Mouse (Mus musculus) megakaryocyte progenitor cell, adult 5-6 weeks (primary cell): ENCODE measurements around the gene Wwox. TPM values are rescaled to one million over a fixed set of nuclear protein-coding genes. Genes with fewer than 3 reads are reported as not detected.

Experiments used
- ATAC-seq: replicated peaks from 2 replicates; pipeline ENCODE4 v1.8.0; 2016; ENCODE audit warnings: mild to moderate bottlenecking, moderate TSS enrichment, inconsistent platforms; ENCODE audit not compliant: poor library complexity
- total RNA-seq, 2 experiments: library from RNA; stranded (forward) in 1 of 2; stranded (reverse) in 1 of 2; fragments of 157-497, 149-512 nt in 1 of 2; fragments of 200-1000 nt in 1 of 2; gene quantifications; 2 replicates each; pipeline versions ENCODE4 v1.2.3 to v1.2.4; 2015 to 2017

The Wwox gene
- total RNA-seq, 2 experiments from 2014 or later = 11.2 to 11.3 TPM

DNA sequence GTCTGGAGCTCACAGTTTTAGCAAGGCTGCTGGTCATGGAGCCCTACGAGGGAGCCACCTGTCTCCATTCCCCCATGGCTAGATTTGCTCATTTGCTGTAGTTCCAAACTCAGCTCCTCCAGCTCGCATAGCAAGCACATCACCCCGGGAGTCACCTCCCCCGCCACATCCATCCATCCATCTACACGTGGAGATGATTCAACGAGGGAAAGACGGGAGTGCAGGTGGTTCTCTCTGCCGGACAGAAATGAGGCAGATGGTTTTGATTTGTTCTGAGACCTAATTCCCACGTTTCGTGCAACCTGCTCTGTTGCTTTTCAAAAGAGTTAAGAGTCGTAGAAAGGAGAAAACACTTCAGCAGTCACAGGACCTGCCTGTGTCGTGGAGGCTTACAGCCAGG, 920.2 kb downstream of the Wwox start:
- no peak for ATAC-seq

DNA sequence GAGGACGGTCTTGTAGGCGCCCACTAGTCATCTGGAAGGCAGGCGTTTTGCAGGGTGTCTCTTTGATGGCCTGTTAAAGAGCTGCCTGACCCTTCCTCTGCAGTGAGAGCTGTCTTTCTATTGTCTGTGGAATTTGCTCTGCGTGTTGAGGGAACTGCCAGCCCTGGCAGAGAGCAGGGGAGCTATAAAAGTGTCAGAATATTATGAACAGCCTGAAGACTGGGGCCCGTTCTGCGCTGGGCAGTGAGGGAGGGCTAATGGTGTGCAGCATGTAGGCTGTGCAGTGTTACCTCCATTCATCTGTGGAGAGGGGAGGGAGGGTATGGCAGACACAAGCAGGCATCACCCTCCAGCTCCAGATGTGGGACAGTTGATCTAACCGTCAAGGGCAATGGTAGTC, 923.1 kb downstream of the Wwox start:
- no peak for ATAC-seq

DNA sequence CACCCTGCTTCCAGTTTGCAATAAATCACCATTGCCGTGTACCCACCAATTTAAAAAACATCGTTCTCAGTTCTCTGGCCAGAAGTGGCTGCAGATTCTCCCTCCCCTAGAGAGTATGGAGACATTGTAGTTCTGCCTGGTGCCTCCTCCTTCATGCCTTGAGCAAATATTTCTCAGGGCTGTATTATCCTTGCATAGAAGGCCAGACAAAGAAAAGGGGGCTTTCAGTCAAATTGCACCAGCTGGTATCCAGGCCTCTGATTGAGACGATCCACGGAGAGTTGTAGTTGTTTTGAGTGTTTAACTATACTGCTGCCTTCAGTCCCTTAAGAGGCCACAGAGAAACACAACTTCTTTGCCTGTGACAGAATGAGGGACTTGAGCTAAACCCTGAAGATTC, 935.5 kb downstream of the Wwox start:
- ATAC-seq = no peak

DNA sequence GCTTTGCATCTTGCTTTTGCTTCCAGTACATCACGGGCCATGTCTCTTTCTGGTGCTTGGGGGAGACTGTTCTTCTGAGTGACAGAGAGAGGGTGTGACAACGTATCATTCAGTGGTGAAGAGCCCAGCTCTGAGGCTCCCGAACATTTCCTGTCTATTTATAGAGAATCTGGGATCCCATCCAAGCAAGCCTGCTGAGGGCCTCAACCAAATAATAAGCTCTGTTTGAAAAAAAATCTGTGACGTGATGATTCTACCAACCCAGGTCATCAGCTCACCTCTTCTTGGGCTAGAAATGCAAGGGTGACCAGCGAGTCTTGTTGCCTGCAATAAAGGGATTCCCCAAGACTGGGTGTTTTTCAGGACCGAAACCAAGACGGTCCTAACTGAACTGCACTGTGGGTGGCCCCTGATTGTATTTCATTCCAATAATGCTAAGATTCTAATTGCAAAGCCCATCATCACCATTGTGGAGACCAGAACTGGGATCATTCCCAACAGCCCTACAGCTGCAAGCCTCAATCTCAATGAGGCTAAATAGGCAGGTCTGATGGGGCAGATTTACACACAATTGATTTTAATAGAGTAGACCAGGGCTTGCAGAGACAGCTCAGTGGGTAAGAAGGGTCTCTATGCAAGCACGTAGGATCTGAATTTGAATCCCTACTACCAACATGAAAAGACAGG, 936.0 kb downstream of the Wwox start:
- no peak for ATAC-seq

DNA sequence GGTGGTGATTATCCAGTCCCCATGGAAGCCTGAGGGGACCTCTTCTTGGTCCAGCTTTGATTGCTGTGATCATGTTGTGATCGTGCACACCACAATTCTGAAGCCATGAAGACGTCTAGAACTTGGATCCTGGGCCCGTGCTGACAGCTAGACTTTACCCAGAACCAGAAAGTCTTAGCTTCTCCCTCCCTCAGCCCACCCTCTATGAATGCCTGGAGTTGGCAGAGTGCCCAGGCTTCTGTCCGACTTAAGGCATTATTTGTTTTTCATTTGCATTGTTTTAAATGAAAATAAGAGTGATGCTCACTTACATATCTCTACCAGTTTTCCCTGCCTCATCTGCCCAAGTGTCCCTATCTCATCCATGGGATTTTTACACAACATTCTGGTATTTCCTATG, 937.9 kb downstream of the Wwox start:
- ATAC-seq = no peak

DNA sequence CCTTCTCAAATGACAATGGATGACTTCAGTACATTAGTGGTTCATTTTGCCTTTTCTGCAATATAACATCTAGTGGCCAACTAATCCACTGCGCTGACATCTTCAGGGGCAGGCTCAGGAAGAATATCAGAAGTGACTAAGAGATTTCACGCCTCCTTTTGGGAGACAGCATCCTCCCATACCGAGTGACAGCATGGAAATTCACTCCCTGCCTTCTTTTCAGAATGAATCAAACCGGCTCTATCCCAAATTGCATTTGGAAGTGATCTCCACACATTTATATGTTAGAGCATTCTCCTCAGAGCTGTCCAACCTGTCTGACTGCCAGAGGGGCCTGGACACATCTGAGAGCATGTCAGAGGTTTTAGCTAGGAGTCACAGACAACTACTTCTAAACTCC, 940.6 kb downstream of the Wwox start:
- ATAC-seq = no peak

DNA sequence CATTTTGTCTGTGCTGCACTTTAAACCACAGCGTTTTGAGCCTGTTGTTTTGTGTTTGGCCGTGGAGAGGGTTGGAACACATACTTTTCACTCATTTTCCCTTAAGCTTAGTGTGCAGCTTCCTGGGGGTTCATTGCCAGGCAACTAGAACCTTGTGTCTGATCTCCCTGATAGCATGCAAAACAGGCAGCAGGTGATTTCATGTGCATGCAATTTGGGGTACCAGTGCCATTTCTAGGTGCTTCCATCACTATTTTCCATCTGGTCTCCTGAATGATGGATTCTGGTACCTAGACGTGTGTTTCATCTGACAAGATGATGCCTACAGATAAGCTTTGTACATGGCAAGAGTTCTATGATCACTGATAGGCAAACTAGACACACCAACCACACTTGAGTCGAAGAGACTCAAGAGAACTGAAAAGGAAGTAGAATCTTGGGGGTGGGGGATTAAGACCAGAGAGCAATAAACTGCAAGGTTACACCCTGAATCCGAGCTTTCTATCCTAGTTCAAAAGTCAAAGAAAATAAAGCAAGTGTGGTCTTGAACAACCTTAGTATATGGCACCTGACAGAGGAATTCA, 951.6 kb downstream of the Wwox start:
- ATAC-seq = no peak

DNA sequence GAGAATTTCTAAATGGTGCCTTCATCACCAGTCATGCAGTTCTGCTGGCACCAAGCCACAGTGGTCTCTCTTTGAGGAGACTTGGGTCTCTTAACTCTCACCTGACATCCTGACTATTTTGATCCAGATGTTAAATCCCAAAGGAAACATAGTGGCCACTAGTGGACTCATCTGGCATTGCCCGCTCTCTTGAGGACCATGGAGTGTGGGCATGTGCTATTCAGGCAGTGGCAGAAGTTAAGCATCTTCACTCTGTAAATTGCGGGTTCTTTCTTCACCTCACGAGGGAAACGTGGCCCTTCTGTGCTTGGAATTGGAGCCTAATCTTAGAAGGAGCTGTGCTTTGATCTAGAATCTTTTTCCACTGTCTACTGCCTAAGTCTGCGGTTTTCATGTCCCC, 956.4 kb downstream of the Wwox start:
- ATAC-seq = no peak

DNA sequence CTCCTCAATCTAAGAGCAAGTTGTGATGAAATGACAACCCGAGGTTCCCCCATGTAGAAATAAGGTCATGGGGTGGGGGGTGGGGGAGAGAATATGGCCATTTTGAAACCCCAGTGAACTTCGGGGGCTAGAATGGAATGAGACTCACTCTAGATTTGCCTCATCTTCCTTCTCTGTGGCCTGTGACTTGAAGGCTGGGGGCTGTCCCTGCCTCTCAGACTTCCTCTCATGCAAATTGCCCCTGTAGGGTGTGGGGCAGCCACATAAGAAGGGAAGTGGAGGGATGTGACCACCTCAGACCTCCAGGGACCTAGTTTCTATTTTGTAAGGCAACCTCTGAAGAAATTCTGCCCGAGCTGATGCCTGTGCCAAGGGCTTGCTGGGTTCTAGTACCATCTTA, 958.5 kb downstream of the Wwox start:
- ATAC-seq = peak; percentile 99

DNA sequence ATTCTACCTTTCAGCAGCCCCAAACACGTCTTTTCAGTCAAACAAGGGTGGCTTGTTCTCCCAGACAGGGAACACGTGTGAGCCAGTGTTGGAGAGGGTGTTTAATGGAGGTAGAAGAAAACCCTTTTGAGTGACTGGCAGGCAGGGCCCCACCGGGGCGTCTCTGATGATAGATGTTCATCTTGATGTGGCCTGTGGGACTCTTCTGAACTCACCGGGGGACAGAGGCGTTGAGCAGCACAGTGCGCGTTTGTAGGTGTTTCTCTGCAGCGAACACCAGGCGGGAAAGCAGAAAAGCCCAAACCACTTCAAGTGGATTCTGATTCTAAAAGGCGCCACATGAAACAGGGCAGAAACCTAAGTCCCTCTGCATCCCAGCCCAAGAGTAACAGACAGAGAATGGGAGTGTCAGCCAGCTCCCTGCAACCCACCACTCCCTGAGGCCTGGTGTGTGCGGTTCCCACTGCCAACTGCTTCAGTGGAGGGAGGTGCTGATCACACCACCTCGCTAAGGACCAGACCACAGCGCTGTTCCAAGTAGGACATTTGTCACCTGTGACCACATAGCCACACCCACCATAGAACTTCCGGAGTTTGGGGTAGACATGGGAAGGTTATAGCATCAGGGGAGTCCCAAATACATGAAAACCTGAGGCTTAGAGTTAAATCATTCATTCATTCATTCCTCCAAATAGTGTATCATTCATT, 960.7 kb downstream of the Wwox start:
- no peak for ATAC-seq

Other genes with a start within 250 kb of the Wwox start
- not detected in 2 replicates for gene Vat1l, start 234.0 kb upstream of the Wwox start, total RNA-seq (2015)
- gene Vat1l, start 234.0 kb upstream of the Wwox start, total RNA-seq (2017) = not detected in 2 replicates
- gene Clec3a, start 21.6 kb upstream of the Wwox start, total RNA-seq (2015) = not detected in 2 replicates
- not detected in 2 replicates for gene Clec3a, start 21.6 kb upstream of the Wwox start, total RNA-seq (2017)